Comparison of ENCODE assay signal across 17 mouse cellular contexts in the genomic region with DNA sequence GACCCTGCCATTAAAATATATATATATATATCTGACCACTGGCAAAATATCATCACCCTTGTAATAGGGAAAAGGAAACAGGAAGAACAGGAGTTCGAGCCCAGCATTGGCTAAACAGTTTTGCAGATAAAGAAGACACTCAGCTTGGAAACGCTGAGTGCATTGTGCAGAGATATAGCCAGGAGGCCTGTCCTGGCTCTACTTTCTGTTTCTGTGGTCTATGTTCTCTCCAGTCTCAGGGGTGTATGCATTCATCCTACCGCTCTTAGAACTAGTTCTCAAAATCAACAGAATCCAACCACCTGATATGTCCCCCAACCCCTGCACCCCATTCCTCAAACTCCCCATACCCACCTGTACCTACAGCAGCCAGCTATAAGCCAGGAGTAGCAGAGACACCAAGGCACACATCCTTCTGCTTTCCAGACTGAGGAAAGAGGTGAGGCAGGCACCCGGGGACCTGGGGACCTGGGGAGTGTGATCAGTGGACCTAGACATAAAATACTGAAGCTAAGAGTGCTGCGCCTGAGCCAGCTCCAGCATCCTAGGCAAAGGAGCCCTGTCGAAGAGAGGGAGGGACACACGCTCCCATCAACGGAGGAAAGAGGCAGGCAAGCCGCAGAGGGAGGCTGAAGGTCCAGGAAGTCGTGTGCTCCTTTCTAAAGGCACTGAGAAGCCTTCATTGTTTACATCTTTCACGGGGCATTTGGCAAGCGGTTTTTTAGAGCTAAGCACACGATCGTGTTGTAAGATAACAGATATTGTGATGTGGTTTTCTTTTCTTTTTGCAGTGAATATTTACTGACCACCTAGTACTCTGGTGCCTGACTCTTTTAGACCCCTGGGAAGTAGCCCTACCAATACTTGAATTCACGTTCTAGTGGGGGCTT. TPM values are rescaled to one million over a fixed set of nuclear protein-coding genes. Genes with fewer than 3 reads are reported as not detected.
DNase-seq lines count a peak whose midpoint lies in the region; ATAC-seq and TF ChIP-seq lines count a peak whose summit lies in the region.
"Had no signal": no experiment of that assay in that cellular context is flagged by ENCODE, and none has a peak within 500 bp of the region (broad histone marks: within the 10 kb centered on the region; RNA-seq: fewer than 3 reads in every experiment).

No protein-coding gene starts in this region.

- no peak overlapping the region for H3K4me2 ChIP-seq in lung, embryonic 14.5 days
- no peak overlapping the region for H3K4me2 ChIP-seq in lung, postnatal 0 days (replicated peaks; ENCODE audit: low read depth, low read length)
- H3K4me2 ChIP-seq: embryonic facial prominence, embryonic 13.5 days; hindbrain, embryonic 14.5 days; liver, embryonic 13.5 days; lung, embryonic 15.5 days; midbrain, embryonic 12.5 days had no signal

- H3K9me3 ChIP-seq in lung, embryonic 14.5 days (ENCODE audit: low read depth, low read length): no peaks in the 10 kb centered on the region
- H3K9me3 ChIP-seq in lung, postnatal 0 days (ENCODE audit: low read length): no peaks in the 10 kb centered on the region
- H3K9me3 ChIP-seq: embryonic facial prominence, embryonic 13.5 days; liver, embryonic 13.5 days; lung, embryonic 15.5 days; midbrain, embryonic 12.5 days had no signal

- no peak for TF ChIP-seq POLR2A in thymus, adult 2 months (IDR thresholded peaks at IDR 0.05; ENCODE audit: control insufficient read depth, extremely low read depth, insufficient read depth, low read length, poor library complexity)

- no peaks in the 10 kb centered on the region for H3K36me3 ChIP-seq in lung, embryonic 14.5 days (ENCODE audit: insufficient read depth)
- H3K36me3 ChIP-seq in lung, postnatal 0 days (ENCODE audit: insufficient read depth, low read length): no peaks in the 10 kb centered on the region
- H3K36me3 ChIP-seq in thymus, adult 2 months (ENCODE audit: control insufficient read depth, insufficient read depth, low read length): no peaks in the 10 kb centered on the region
- H3K36me3 ChIP-seq: embryonic facial prominence, embryonic 13.5 days; liver, embryonic 13.5 days; lung, embryonic 15.5 days; midbrain, embryonic 12.5 days had no signal

- H3K9ac ChIP-seq in lung, embryonic 14.5 days: no peak overlapping the region
- no peak overlapping the region for H3K9ac ChIP-seq in lung, postnatal 0 days (replicated peaks; ENCODE audit: low read depth)
- H3K9ac ChIP-seq: embryonic facial prominence, embryonic 13.5 days; forebrain, postnatal 0 days; hindbrain, embryonic 14.5 days; liver, embryonic 13.5 days; lung, embryonic 15.5 days; midbrain, embryonic 12.5 days had no signal

- peaks cover 7% of the 10 kb centered on the region for H3K4me1 ChIP-seq in lung, embryonic 14.5 days (ENCODE audit: insufficient read depth)
- peaks cover 8% of the 10 kb centered on the region; the same call in 1 of the 2 replicates for H3K4me1 ChIP-seq in lung, postnatal 0 days (ENCODE audit: insufficient read depth, low read depth, low read length)
- peaks cover 72% of the 10 kb centered on the region for H3K4me1 ChIP-seq in thymus, adult 2 months (replicated peaks; ENCODE audit: control insufficient read depth, insufficient read depth, low read length)

- no peaks in the 10 kb centered on the region for H3K27me3 ChIP-seq in lung, embryonic 14.5 days (ENCODE audit: insufficient read depth, low read length)
- H3K27me3 ChIP-seq in lung, postnatal 0 days (replicated peaks; ENCODE audit: insufficient read depth, low read length): no peaks in the 10 kb centered on the region
- no peaks in the 10 kb centered on the region for H3K27me3 ChIP-seq in thymus, adult 2 months (ENCODE audit: control insufficient read depth, insufficient read depth, low read length)
- H3K27me3 ChIP-seq: embryonic facial prominence, embryonic 13.5 days; liver, embryonic 13.5 days; lung, embryonic 15.5 days; Patski had no signal

- no peak for TF ChIP-seq CTCF in lung, embryonic 14.5 days (IDR thresholded peaks at IDR 0.05; ENCODE audit: low read depth)
- no peak for TF ChIP-seq CTCF in lung, postnatal 0 days (IDR thresholded peaks at IDR 0.05)
- TF ChIP-seq CTCF in thymus, adult 2 months (IDR thresholded peaks at IDR 0.05; ENCODE audit: borderline replicate concordance, control insufficient read depth, extremely low read depth, insufficient read depth, low read length, poor library complexity): no peak

- peak; percentile 35 for DNase-seq in lung, embryonic 14.5 days
- no peak for DNase-seq in lung, postnatal 0 days (ENCODE audit: low spot score)
- peak; percentile 65 for DNase-seq in T-cell, adult 2 months (ENCODE audit: low spot score)
- no peak for DNase-seq in thymus, adult 2 months
- DNase-seq in kidney, postnatal 14 days: no peak
- DNase-seq in ovary, postnatal 14 days (ENCODE audit: low spot score): no peak
- DNase-seq in adipocyte (ENCODE audit: low spot score): no peak

- 39% methylated on average over 15 of the region's 15 CpGs for WGBS in lung, embryonic 14.5 days
- WGBS in lung, postnatal 0 days: 37% methylated on average over 15 of the region's 15 CpGs
- 19% methylated on average over 15 of the region's 15 CpGs for WGBS in thymus, adult 2 months

- H3K27ac ChIP-seq in lung, embryonic 14.5 days (ENCODE audit: low read depth): no peak overlapping the region
- no peak overlapping the region for H3K27ac ChIP-seq in lung, postnatal 0 days (ENCODE audit: low read length)
- peak overlapping the region; percentile 83 for H3K27ac ChIP-seq in thymus, adult 2 months (ENCODE audit: control insufficient read depth, insufficient read depth, low read length)
- H3K27ac ChIP-seq: embryonic facial prominence, embryonic 13.5 days; hindbrain, embryonic 14.5 days; liver, embryonic 13.5 days; lung, embryonic 15.5 days; macrophage; midbrain, embryonic 12.5 days had no signal

- H3K4me3 ChIP-seq in lung, embryonic 14.5 days (ENCODE audit: low read depth, low read length): no peak overlapping the region
- no peak overlapping the region for H3K4me3 ChIP-seq in lung, postnatal 0 days (ENCODE audit: low read depth, low read length)
- peak overlapping the region; percentile 30 for H3K4me3 ChIP-seq in thymus, adult 2 months (ENCODE audit: control insufficient read depth, insufficient read depth, low read length)
- H3K4me3 ChIP-seq: embryonic facial prominence, embryonic 13.5 days; liver, embryonic 13.5 days; lung, embryonic 15.5 days; midbrain, embryonic 12.5 days had no signal

- no peak for ATAC-seq in lung, embryonic 14.5 days (ENCODE audit: insufficient read depth)
- no peak for ATAC-seq in lung, postnatal 0 days

- TF ChIP-seq EP300 in lung, postnatal 0 days (IDR thresholded peaks at IDR 0.05): no peak

RNA-seq across cellular contexts. Expression of a gene that starts 8.4 kb away (rescaled TPM):
- 0.42 TPM in 1 of 2 replicates, not detected in the other for polyA plus RNA-seq in lung, embryonic 14.5 days (2014; fragmentation: Nextera tagmentation; extraction: Ambion mirVana)
- polyA plus RNA-seq in lung, postnatal 0 days (2015; fragmentation: Nextera tagmentation; extraction: Ambion mirVana): 1.2 and 2.2 TPM in 2 replicates
- polyA plus RNA-seq in thymus, adult 2 months (2012; rRNA removed): 97.5 and 117 TPM in 2 replicates
- polyA plus RNA-seq: embryonic facial prominence, embryonic 13.5 days; hindbrain, embryonic 14.5 days; kidney, embryonic 14.5 days; limb, embryonic 11.5 days; liver, embryonic 13.5 days; midbrain, embryonic 12.5 days; Patski had no signal

Comparison
In these comparisons a context has a peak if more than half of its experiments do, and no peak if none do; other contexts are left out.
1. DNase-seq: peak in lung, embryonic 14.5 days (single experiment) and T-cell, adult 2 months (single experiment); none in lung, postnatal 0 days (single experiment), thymus, adult 2 months (single experiment), kidney, postnatal 14 days (single experiment), ovary, postnatal 14 days (single experiment) and adipocyte (single experiment).
2. RNA of a gene that starts 8.4 kb away (polyA plus RNA-seq): 97.5 to 117 TPM in thymus, adult 2 months; 1.2 to 2.2 TPM in lung, postnatal 0 days and 0.42 TPM in lung, embryonic 14.5 days; every median in the first group is over 10 times any median in the second.